Mouse (Mus musculus): Measurements from ENCODE around the gene Scrn2. TPM values are rescaled to one million over a fixed set of nuclear protein-coding genes. Genes with fewer than 3 reads are reported as not detected.
A peak's percentile ranks its signal among the peaks of the same experiment; 100 is the strongest.

Scrn2 gene
- total RNA-seq (2014; rRNA removed) (14.8 and 17.9 TPM in 2 replicates), polyA plus RNA-seq (2015; fragmentation: Nextera tagmentation; extraction: Ambion mirVana) (10.2 and 11.3 TPM in 2 replicates)

DNA sequence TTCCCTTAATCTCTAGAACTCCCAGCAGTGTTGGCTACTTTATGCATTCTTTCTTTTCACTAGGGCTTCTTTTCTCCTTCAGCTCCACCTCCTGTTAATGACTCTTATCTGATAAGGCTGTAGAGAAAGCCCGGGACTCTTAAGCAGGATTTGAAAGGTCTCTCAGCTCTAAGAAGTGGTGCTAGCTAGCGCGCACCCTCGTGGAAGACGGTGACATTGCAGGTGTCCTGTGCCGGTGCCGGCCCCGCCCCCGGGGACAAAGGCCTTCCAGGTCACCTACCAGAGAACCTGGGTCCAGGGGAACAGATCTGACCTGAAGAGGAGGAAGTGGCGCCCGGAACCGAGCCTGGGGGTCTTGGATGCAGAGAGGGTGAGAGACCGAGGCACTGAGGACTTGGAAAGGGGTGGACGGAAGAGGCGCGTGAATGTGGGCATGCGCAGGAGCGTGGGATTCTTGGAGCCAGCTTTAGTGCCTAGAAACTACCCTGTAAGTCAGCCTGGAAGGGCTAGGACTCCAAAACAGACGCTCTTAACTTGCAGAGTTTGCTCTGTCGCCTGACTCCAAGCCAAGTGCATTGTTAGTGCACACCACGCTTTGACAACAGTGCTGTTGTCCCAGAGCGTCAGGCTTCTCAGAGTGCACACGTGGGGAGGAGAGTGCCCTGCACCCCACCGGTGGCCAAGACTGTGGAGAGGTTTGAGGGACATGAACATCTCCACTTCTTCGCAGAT is at the start of gene Scrn2:
TSS of gene Scrn2 (plus strand) at position 253 of the 732 bp plus-strand sequence.
- 1% methylated on average over 25 of the region's 25 CpGs for WGBS
- Histone ChIP-seq H3K27me3 (ENCODE audit: insufficient read depth, low read length) (0 out of 2 replicates have a peak, but pooled peaks cover under 1% of the 10 kb centered on the region), H3K27ac (ENCODE audit: low read depth, low read length) (no peak within 1 kb of the TSS), H3K36me3 (ENCODE audit: insufficient read depth) (no peaks in the 10 kb centered on the region), H3K4me1 (ENCODE audit: insufficient read depth) (peaks cover 6% of the 10 kb centered on the region; the same call in 1 of the 2 replicates), H3K9me3 (ENCODE audit: low read length) (no peaks in the 10 kb centered on the region), H3K9ac (peak within 1 kb of the TSS; percentile 57), H3K4me3 (ENCODE audit: low read depth, low read length) (peak within 1 kb of the TSS; percentile 59), H3K4me2 (ENCODE audit: low read depth) (peak within 1 kb of the TSS; percentile 75)
- peak; percentile 91 for DNase-seq
- ATAC-seq: peak; percentile 92
- TF ChIP-seq CTCF (IDR thresholded peaks at IDR 0.05; ENCODE audit: low read depth): peak; percentile 90

DNA sequence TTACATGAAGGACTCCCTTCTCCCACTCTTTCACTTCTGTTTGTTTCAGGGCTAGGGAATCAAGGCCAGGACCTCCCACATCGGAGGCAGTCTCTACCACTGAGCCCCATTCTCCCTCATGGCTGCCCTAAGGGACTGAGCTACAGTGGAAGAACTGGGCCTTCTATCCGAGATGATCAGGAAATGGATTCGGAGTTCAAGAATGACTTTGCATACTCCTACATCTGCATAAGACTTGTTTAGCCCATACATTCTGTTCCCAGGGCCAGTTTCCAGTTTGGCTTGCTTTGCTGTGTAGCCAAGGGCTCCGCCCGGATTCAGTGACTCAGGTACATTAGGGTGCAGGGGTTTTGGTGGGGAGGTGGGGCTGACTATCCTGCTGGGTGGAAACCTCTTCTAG is 49.7 kb upstream of the Scrn2 start:
- Histone ChIP-seq H3K4me2 (ENCODE audit: low read depth) (no peak overlapping the region), H3K4me1 (ENCODE audit: insufficient read depth) (peaks cover 18% of the 10 kb centered on the region), H3K4me3 (ENCODE audit: low read depth, low read length) (no peak overlapping the region), H3K9ac (no peak overlapping the region), H3K36me3 (ENCODE audit: insufficient read depth) (no peaks in the 10 kb centered on the region), H3K9me3 (ENCODE audit: low read length) (no peaks in the 10 kb centered on the region), H3K27ac (ENCODE audit: low read depth, low read length) (no peak overlapping the region), H3K27me3 (ENCODE audit: insufficient read depth, low read length) (no peaks in the 10 kb centered on the region)
- WGBS: 78% methylated on average over 5 of the region's 5 CpGs
- DNase-seq: no peak
- no peak for TF ChIP-seq CTCF (IDR thresholded peaks at IDR 0.05; ENCODE audit: low read depth)
- ATAC-seq: no peak

DNA sequence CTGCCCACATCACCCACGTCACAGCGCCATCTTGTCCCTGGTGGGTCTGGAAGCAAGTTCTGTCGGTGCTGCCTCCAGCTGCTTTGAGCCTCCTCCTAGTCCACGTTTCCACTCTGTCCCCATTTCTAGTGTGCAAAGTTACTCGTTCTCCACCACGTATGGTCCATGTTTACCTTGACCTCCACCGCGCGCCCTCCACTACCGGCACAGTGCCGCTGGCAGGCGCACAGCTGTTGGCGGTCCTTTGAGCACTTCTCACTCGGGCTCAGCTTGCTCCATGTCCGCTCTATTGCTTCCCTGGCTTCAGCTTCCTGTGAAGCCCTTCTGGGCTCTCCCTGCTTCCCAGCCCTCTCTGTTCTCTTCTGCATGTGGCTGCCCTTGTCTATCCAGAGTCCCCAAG is 48.3 kb upstream of the Scrn2 start:
- ATAC-seq: no peak
- H3K4me1 ChIP-seq (ENCODE audit: insufficient read depth): peaks cover 9% of the 10 kb centered on the region; the same call in 1 of the 2 replicates
- H3K9ac ChIP-seq: no peak overlapping the region
- no peak overlapping the region for H3K27ac ChIP-seq (ENCODE audit: low read depth, low read length)
- 83% methylated on average over 15 of the region's 15 CpGs for WGBS
- no peaks in the 10 kb centered on the region for H3K36me3 ChIP-seq (ENCODE audit: insufficient read depth)
- no peaks in the 10 kb centered on the region for H3K27me3 ChIP-seq (ENCODE audit: insufficient read depth, low read length)
- H3K4me3 ChIP-seq (ENCODE audit: low read depth, low read length): no peak overlapping the region
- H3K4me2 ChIP-seq (ENCODE audit: low read depth): no peak overlapping the region
- no peak for TF ChIP-seq CTCF (IDR thresholded peaks at IDR 0.05; ENCODE audit: low read depth)
- H3K9me3 ChIP-seq (ENCODE audit: low read length): no peaks in the 10 kb centered on the region
- DNase-seq: no peak

DNA sequence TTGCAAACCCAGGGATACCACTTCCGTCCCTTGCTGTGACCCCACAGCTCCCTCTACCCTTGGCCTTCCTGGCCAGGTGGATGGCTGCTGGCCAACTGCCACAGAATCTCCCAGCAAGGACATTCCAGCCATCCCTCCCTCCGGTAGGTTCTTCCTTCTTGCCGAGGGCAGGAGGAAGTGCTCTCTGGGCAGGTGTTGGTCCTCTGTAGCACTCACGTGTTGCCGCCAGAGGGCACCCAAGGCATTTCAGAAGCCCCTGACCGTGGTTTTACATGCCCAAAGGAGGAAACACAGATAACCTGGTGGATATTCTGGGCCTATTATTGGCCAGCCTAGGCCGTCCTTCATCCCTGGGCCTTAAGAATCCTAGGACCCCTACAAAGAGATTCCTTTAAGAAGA is 47.4 kb upstream of the Scrn2 start:
- Histone ChIP-seq H3K27ac (ENCODE audit: low read depth, low read length) (no peak overlapping the region), H3K36me3 (ENCODE audit: insufficient read depth) (no peaks in the 10 kb centered on the region), H3K4me2 (ENCODE audit: low read depth) (peak overlapping the region; percentile 35), H3K27me3 (ENCODE audit: insufficient read depth, low read length) (no peaks in the 10 kb centered on the region), H3K4me3 (ENCODE audit: low read depth, low read length) (0 out of 2 replicates have a peak overlapping the region, but pooled peaks have one; percentile 9), H3K9ac (peak overlapping the region; percentile 25; the same call in 1 of the 2 replicates), H3K4me1 (ENCODE audit: insufficient read depth) (0 out of 2 replicates have a peak, but pooled peaks cover 6% of the 10 kb centered on the region), H3K9me3 (ENCODE audit: low read length) (no peaks in the 10 kb centered on the region)
- DNase-seq: peak; percentile 86
- 3% methylated on average over 7 of the region's 7 CpGs for WGBS
- no peak for ATAC-seq
- peak; percentile 96 for TF ChIP-seq CTCF (IDR thresholded peaks at IDR 0.05; ENCODE audit: low read depth)

DNA sequence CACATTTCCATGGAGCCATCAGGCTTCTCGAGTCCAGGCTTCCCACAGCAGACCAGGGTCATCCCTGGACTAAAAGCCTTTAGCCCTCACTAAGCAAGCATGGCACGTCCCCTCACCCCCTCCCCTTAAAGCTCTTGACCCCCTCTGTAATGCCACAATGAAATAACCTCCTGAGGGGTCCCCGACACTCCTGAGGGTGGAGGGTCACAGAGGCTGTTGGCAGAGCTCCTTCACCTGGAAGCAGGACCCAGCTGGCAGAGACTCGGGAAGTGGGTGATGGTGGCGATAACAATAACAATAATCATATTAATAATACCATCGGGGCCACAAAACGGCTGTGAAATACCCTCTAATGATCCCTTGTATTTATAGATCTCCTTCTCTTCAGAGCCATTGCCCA is 46.9 kb upstream of the Scrn2 start, which contains the start of gene Sp2:
TSS of gene Sp2 (minus strand) at position 101 of the 400 bp plus-strand sequence.
- H3K4me2 ChIP-seq (ENCODE audit: low read depth): peak within 1 kb of the TSS; percentile 35
- H3K4me1 ChIP-seq (ENCODE audit: insufficient read depth): 0 out of 2 replicates have a peak, but pooled peaks cover 6% of the 10 kb centered on the region
- no peaks in the 10 kb centered on the region for H3K36me3 ChIP-seq (ENCODE audit: insufficient read depth)
- no peak for TF ChIP-seq CTCF (IDR thresholded peaks at IDR 0.05; ENCODE audit: low read depth)
- ATAC-seq (no peak), DNase-seq (no peak)
- H3K27ac ChIP-seq (ENCODE audit: low read depth, low read length): no peak within 1 kb of the TSS
- H3K9me3 ChIP-seq (ENCODE audit: low read length): no peaks in the 10 kb centered on the region
- H3K4me3 ChIP-seq (ENCODE audit: low read depth, low read length): 0 out of 2 replicates have a peak within 1 kb of the TSS, but pooled peaks have one; percentile 9
- WGBS: 81% methylated on average over 7 of the region's 7 CpGs
- no peaks in the 10 kb centered on the region for H3K27me3 ChIP-seq (ENCODE audit: insufficient read depth, low read length)
- H3K9ac ChIP-seq: peak within 1 kb of the TSS; percentile 25; the same call in 1 of the 2 replicates

DNA sequence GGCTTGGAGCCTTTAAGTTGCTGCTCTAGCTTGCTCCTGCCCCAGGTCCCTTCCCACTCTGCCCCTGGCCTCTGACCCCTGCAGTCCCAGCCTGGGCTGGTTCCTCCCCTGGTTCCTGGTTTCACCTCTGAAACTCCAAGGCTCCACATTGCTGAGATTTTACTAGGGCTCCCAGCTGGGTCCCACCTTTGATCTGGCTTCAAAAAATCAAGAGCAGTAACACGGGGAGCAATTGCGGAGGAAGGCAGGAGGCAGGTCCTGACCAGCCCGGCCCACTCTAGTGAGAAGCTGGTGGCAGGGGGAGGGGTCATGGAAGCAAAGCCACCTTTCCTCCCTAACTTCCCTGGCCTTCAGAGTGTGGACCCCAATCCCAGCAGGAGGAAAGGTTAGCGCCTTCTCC is 44.8 kb upstream of the Scrn2 start:
- Histone ChIP-seq H3K4me2 (ENCODE audit: low read depth) (no peak overlapping the region), H3K4me3 (ENCODE audit: low read depth, low read length) (no peak overlapping the region), H3K36me3 (ENCODE audit: insufficient read depth) (no peaks in the 10 kb centered on the region), H3K27me3 (ENCODE audit: insufficient read depth, low read length) (no peaks in the 10 kb centered on the region), H3K9me3 (ENCODE audit: low read length) (no peaks in the 10 kb centered on the region), H3K4me1 (ENCODE audit: insufficient read depth) (no peaks in the 10 kb centered on the region), H3K27ac (ENCODE audit: low read depth, low read length) (no peak overlapping the region), H3K9ac (no peak overlapping the region)
- TF ChIP-seq CTCF (IDR thresholded peaks at IDR 0.05; ENCODE audit: low read depth): no peak
- ATAC-seq: no peak
- WGBS: 30% methylated on average over 4 of the region's 4 CpGs
- no peak for DNase-seq

DNA sequence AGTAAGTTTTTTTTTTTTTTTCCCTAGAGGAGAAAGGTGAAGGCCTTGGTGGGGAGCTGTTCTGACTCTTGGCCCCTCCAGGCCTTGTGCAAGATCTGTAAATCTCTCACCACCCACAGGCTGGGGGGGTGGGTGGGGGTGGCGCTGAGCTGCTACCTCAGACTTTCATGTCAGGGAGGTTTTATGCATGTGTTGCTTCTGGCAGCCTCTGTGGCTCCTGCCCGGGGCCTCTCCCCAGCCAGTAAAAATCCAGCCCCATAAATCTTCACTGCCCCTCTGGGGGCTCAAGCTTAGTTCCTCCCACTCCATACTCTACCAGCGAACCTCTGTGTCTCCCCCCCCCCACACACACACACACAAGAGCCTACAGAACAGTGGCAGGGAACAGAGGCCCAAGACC is 43.3 kb upstream of the Scrn2 start:
- H3K4me3 ChIP-seq (ENCODE audit: low read depth, low read length): no peak overlapping the region
- ATAC-seq (no peak), DNase-seq (no peak)
- H3K27me3 ChIP-seq (ENCODE audit: insufficient read depth, low read length): no peaks in the 10 kb centered on the region
- no peaks in the 10 kb centered on the region for H3K36me3 ChIP-seq (ENCODE audit: insufficient read depth)
- no peaks in the 10 kb centered on the region for H3K9me3 ChIP-seq (ENCODE audit: low read length)
- no peaks in the 10 kb centered on the region for H3K4me1 ChIP-seq (ENCODE audit: insufficient read depth)
- H3K4me2 ChIP-seq (ENCODE audit: low read depth): no peak overlapping the region
- TF ChIP-seq CTCF (IDR thresholded peaks at IDR 0.05; ENCODE audit: low read depth): no peak
- no peak overlapping the region for H3K27ac ChIP-seq (ENCODE audit: low read depth, low read length)
- H3K9ac ChIP-seq: no peak overlapping the region
- WGBS: 60% methylated on average over 3 of the region's 3 CpGs
